Mouse (Mus musculus): ENCODE data around the gene Nipsnap1.
A peak's percentile ranks its signal among the peaks of the same experiment; 100 is the strongest.

The Nipsnap1 gene

GRCm38 (mm10) chr11:4874551-4874950 is 800 bp downstream of the Nipsnap1 start:
- no peak for DNase-seq

- no peak for DNase-seq
Measured at GRCm38 (mm10) chr11:4881087-4881486, 7.3 kb downstream of the Nipsnap1 start.

GRCm38 (mm10) chr11:4882892-4883627 is 9.3 kb downstream of the Nipsnap1 start:
- no peak for DNase-seq

GRCm38 (mm10) chr11:4885385-4885903 is 11.7 kb downstream of the Nipsnap1 start:
- DNase-seq = no peak

GRCm38 (mm10) chr11:4886987-4887386 is 13.2 kb downstream of the Nipsnap1 start:
- DNase-seq = no peak

GRCm38 (mm10) chr11:4894848-4895816 is 21.4 kb downstream of the Nipsnap1 start, which contains the start of gene Thoc5:
Gene Thoc5, plus strand, starts transcription at chr11:4895320.
- DNase-seq = peak; percentile 86

- DNase-seq = no peak
Measured at GRCm38 (mm10) chr11:4900437-4900836, 26.7 kb downstream of the Nipsnap1 start.

GRCm38 (mm10) chr11:4901956-4902355 is 28.2 kb downstream of the Nipsnap1 start:
- no peak for DNase-seq

- no peak for DNase-seq
Measured at GRCm38 (mm10) chr11:4906231-4906630, 32.5 kb downstream of the Nipsnap1 start.

- peak; percentile 23 for DNase-seq
Measured at GRCm38 (mm10) chr11:4916068-4916467, 42.3 kb downstream of the Nipsnap1 start.

- no peak for DNase-seq
Measured at GRCm38 (mm10) chr11:4921281-4921680, 47.5 kb downstream of the Nipsnap1 start.

- no peak for DNase-seq
Measured at GRCm38 (mm10) chr11:4921751-4922150, 48.0 kb downstream of the Nipsnap1 start.

- DNase-seq = no peak
Measured at GRCm38 (mm10) chr11:4927224-4927623, 53.5 kb downstream of the Nipsnap1 start.

GRCm38 (mm10) chr11:4931009-4931601 is 57.4 kb downstream of the Nipsnap1 start:
- DNase-seq = no peak

- no peak for DNase-seq
Measured at GRCm38 (mm10) chr11:4936243-4936642, 62.5 kb downstream of the Nipsnap1 start.
